Mouse (Mus musculus): ENCODE measurements around the gene Vps26b. TPM values are rescaled to one million over a fixed set of nuclear protein-coding genes. Genes with fewer than 3 reads are reported as not detected.

Vps26b gene
- polyA plus RNA-seq (2017; shearing (Covaris generic)): 22.2 TPM

GRCm38 (mm10) chr9:27029828-27030762 lies at the start of gene Vps26b, which contains the start of gene Ncapd3:
Gene Vps26b, minus strand, starts transcription at chr9:27030065.
Gene Ncapd3, plus strand, starts transcription at chr9:27030175.

GRCm38 (mm10) chr9:26999461-27000395 lies 30.1 kb downstream of the Vps26b start, which contains the start of the genes Acad8 and Thyn1:
Gene Acad8, minus strand, starts transcription at chr9:26999566.
Gene Thyn1, plus strand, starts transcription at chr9:26999710.

Other genes starting within 250 kb of the Vps26b start
- gene Glb1l2, start 223.6 kb downstream of the Vps26b start, polyA plus RNA-seq (2017; shearing (Covaris generic)): not detected
- gene Glb1l3, start 169.2 kb downstream of the Vps26b start, polyA plus RNA-seq (2017; shearing (Covaris generic)): not detected
- gene Gm1110, start 107.0 kb downstream of the Vps26b start, polyA plus RNA-seq (2017; shearing (Covaris generic)): not detected
- 41.0 TPM for gene Acad8, start 30.5 kb downstream of the Vps26b start, polyA plus RNA-seq (2017; shearing (Covaris generic))
- 87.1 TPM for gene Thyn1, start 30.4 kb downstream of the Vps26b start, polyA plus RNA-seq (2017; shearing (Covaris generic))
- gene Ncapd3, start 110 bp upstream of the Vps26b start, polyA plus RNA-seq (2017; shearing (Covaris generic)): 46.8 TPM
- gene Jam3, start 125.4 kb upstream of the Vps26b start, polyA plus RNA-seq (2017; shearing (Covaris generic)): 0.46 TPM

All from inflammation-experienced regulatory T-cells, adult 16 weeks (primary cell).